Mouse (Mus musculus): ENCODE measurements around the gene Hnrnpul2.

- TF ChIP-seq CTCF (IDR thresholded peaks at IDR 0.05; ENCODE audit: insufficient read depth, low read length) (no peak), POLR2A (IDR thresholded peaks at IDR 0.05; ENCODE audit: borderline replicate concordance, extremely low read depth, low read depth, low read length) (no peak)
Observed at GRCm38 (mm10) chr19:8806810-8807209, 13.0 kb upstream of the Hnrnpul2 start.
